Mouse (Mus musculus): ENCODE measurements at regions not wholly inside any gene's neighbourhood (a gene's known extent, or its start where the extent isn't known, plus 50 kb on each side); places are given as distances from the start of the nearest gene placed in this dataset.

GRCm38 (mm10) chr4:80631041-80631440 lies 202.9 kb upstream of the Tyrp1 start:
- H3K9me3 ChIP-seq (replicated peaks; ENCODE audit: low read length), result peaks cover 24% of the 10 kb centered on the region
- no peaks in the 10 kb centered on the region for H3K79me2 ChIP-seq (replicated peaks; ENCODE audit: control insufficient read depth, extremely low read depth, insufficient read depth, poor library complexity, severe bottlenecking)
- no peak overlapping the region for H3K27ac ChIP-seq (ENCODE audit: insufficient read depth, low read depth)
- no peak overlapping the region for H3K4me2 ChIP-seq (ENCODE audit: insufficient read depth, low read depth, poor library complexity, severe bottlenecking)
- H3K36me3 ChIP-seq (replicated peaks in 1 of 2; ENCODE audit: control insufficient read depth in 1 of 2, insufficient read depth in 1 of 2, low read length in 1 of 2), result no peaks in the 10 kb centered on the region
- H3K9ac ChIP-seq (ENCODE audit: insufficient read depth, low read depth), result no peak overlapping the region
- TF ChIP-seq ZMIZ1 (IDR thresholded peaks at IDR 0.05; ENCODE audit: low read depth, low read length) (no peak), MAX (IDR thresholded peaks at IDR 0.05; ENCODE audit: low read length) (no peak), EP300 (IDR thresholded peaks at IDR 0.05; ENCODE audit: low read length) (no peak), JUND (conservative IDR thresholded peaks at IDR 0.05; ENCODE audit: low read depth, low read length) (no peak), NELFE (IDR thresholded peaks at IDR 0.05; ENCODE audit: low read depth, low read length) (no peak), MXI1 (IDR thresholded peaks at IDR 0.05; ENCODE audit: low read depth, low read length) (no peak), RCOR1 (conservative IDR thresholded peaks at IDR 0.05; ENCODE audit: low read depth, low read length) (no peak), PAX5 (IDR thresholded peaks at IDR 0.05; ENCODE audit: low read length) (no peak)
- no peaks in the 10 kb centered on the region for H3K4me1 ChIP-seq (ENCODE audit: control insufficient read depth in 1 of 2, insufficient read depth in 2 of 2)
- dilution Hi-C loops (cut with MboI; ENCODE audit: extremely low pct_ligation_motif_present, extremely low pct_unique_long_range_greater_than_20kb, low sequenced_read_pairs) (no loop called here), in situ Hi-C loops (cut with MboI; ENCODE audit: low pct_ligation_motif_present, low pct_unique_long_range_greater_than_20kb, low sequenced_read_pairs) (no loop called here)
- H3K27me3 ChIP-seq (replicated peaks), result no peaks in the 10 kb centered on the region
- no peak for DNase-seq (ENCODE audit: extremely low read depth)
- H3K4me3 ChIP-seq (replicated peaks in 1 of 3; ENCODE audit: low read depth in 2 of 3, low read length in 2 of 3, poor library complexity in 1 of 3), result no peak overlapping the region

- dilution Hi-C loops (cut with MboI; ENCODE audit: extremely low pct_ligation_motif_present, extremely low pct_unique_long_range_greater_than_20kb, low sequenced_read_pairs), result no loop called here
Measured at GRCm38 (mm10) chr4:80631441-80631840, 202.5 kb upstream of the Tyrp1 start.

More at GRCm38 (mm10) chr4:80631441-80631840, 202.5 kb upstream of the Tyrp1 start:
- Histone ChIP-seq H3K4me3 (replicated peaks in 1 of 3; ENCODE audit: low read depth in 2 of 3, low read length in 2 of 3, poor library complexity in 1 of 3) (no peak overlapping the region), H3K27me3 (replicated peaks) (no peaks in the 10 kb centered on the region), H3K79me2 (replicated peaks; ENCODE audit: control insufficient read depth, extremely low read depth, insufficient read depth, poor library complexity, severe bottlenecking) (no peaks in the 10 kb centered on the region), H3K4me1 (ENCODE audit: control insufficient read depth in 1 of 2, insufficient read depth in 2 of 2) (no peaks in the 10 kb centered on the region), H3K9ac (ENCODE audit: insufficient read depth, low read depth) (no peak overlapping the region), H3K27ac (ENCODE audit: insufficient read depth, low read depth) (no peak overlapping the region), H3K4me2 (ENCODE audit: insufficient read depth, low read depth, poor library complexity, severe bottlenecking) (no peak overlapping the region), H3K9me3 (replicated peaks; ENCODE audit: low read length) (peaks cover 22% of the 10 kb centered on the region), H3K36me3 (replicated peaks in 1 of 2; ENCODE audit: control insufficient read depth in 1 of 2, insufficient read depth in 1 of 2, low read length in 1 of 2) (no peaks in the 10 kb centered on the region)
- in situ Hi-C loops (cut with MboI; ENCODE audit: low pct_ligation_motif_present, low pct_unique_long_range_greater_than_20kb, low sequenced_read_pairs), result no loop called here
- DNase-seq (ENCODE audit: extremely low read depth), result no peak
- no peak for TF ChIP-seq SIN3A (IDR thresholded peaks at IDR 0.05; ENCODE audit: low read length)
- no peak for TF ChIP-seq KAT2A (IDR thresholded peaks at IDR 0.05; ENCODE audit: insufficient replicate concordance, low read length)
- TF ChIP-seq E2F4 (IDR thresholded peaks at IDR 0.05; ENCODE audit: insufficient replicate concordance, low read depth, low read length), result no peak
- no peak for TF ChIP-seq ZC3H11A (IDR thresholded peaks at IDR 0.05; ENCODE audit: low read depth, low read length)
- no peak for TF ChIP-seq TCF12 (IDR thresholded peaks at IDR 0.05; ENCODE audit: low read depth, low read length)
- no peak for TF ChIP-seq BHLHE40 (IDR thresholded peaks at IDR 0.05; ENCODE audit: low read depth, low read length)
- TF ChIP-seq MEF2A (IDR thresholded peaks at IDR 0.05; ENCODE audit: borderline replicate concordance, low read depth, low read length), result no peak
- TF ChIP-seq JUND (conservative IDR thresholded peaks at IDR 0.05; ENCODE audit: low read depth, low read length), result no peak
- TF ChIP-seq EP300 (IDR thresholded peaks at IDR 0.05; ENCODE audit: low read length), result no peak
- no peak for TF ChIP-seq JUN (IDR thresholded peaks at IDR 0.05; ENCODE audit: insufficient read depth, low read depth, low read length)
- no peak for TF ChIP-seq CHD1 (IDR thresholded peaks at IDR 0.05; ENCODE audit: low read depth, low read length)
- no peak for TF ChIP-seq SMC3 (IDR thresholded peaks at IDR 0.05; ENCODE audit: low read depth, low read length)
- no peak for TF ChIP-seq USF1 (IDR thresholded peaks at IDR 0.05; ENCODE audit: low read depth, low read length)
- no peak for TF ChIP-seq POLR2A (IDR thresholded peaks at IDR 0.05; ENCODE audit: low read depth, low read length)
- TF ChIP-seq ELF1 (IDR thresholded peaks at IDR 0.05; ENCODE audit: low read depth, low read length), result no peak
- no peak for TF ChIP-seq RCOR1 (conservative IDR thresholded peaks at IDR 0.05; ENCODE audit: low read depth, low read length)
- no peak for TF ChIP-seq UBTF (IDR thresholded peaks at IDR 0.05; ENCODE audit: low read depth, low read length)
- TF ChIP-seq CTCF (conservative IDR thresholded peaks at IDR 0.05 in 1 of 2, IDR thresholded peaks at IDR 0.05 in 1 of 2; ENCODE audit: low read depth in 2 of 2, low read length in 2 of 2), result no peak
- no peak for TF ChIP-seq TBP (conservative IDR thresholded peaks at IDR 0.05; ENCODE audit: low read depth, low read length)
- TF ChIP-seq USF2 (conservative IDR thresholded peaks at IDR 0.05; ENCODE audit: low read depth, low read length), result no peak
